Mouse (Mus musculus): ENCODE results near the gene Rab3il1. TPM values are rescaled to one million over a fixed set of nuclear protein-coding genes. Genes with fewer than 3 reads are reported as not detected.

Gene Rab3il1
- polyA plus RNA-seq, 1 experiment from 2014 or later, result 34.6 TPM

DNA sequence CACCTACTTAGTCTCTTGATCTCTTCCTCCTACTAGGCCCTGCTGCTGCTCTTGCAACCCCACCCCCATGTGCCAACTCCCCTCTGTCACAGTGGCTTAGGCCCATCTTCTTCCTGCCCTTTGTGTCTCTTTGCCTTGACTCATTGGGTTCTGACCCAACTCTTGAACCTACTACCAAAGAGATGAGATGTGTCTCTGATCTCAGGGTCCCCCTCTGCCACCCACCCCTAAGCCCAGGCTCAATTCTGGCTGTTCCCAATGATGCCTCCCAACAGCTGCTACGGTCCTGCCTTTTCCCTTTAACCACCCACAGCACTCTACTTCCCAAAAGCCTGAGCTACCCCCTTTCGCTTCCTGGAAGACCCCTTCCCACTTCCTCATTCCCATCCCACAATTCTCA, 20.5 kb downstream of the Rab3il1 start:
- H3K27me3 ChIP-seq (ENCODE audit: insufficient read depth, low read length), result no peaks in the 10 kb centered on the region
- H3K9ac ChIP-seq (replicated peaks; ENCODE audit: low read length), result no peak overlapping the region
- no peak for ATAC-seq (ENCODE audit: low FRiP score, low TSS enrichment)
- WGBS, result 63% methylated on average over 2 of the region's 2 CpGs
- no peak overlapping the region for H3K4me3 ChIP-seq (ENCODE audit: low read length)
- no peak overlapping the region for H3K27ac ChIP-seq (ENCODE audit: low read length)
- H3K4me2 ChIP-seq (replicated peaks; ENCODE audit: low read depth, low read length), result no peak overlapping the region
- H3K4me1 ChIP-seq (ENCODE audit: insufficient read depth, low read length), result peaks cover 59% of the 10 kb centered on the region
- no peaks in the 10 kb centered on the region for H3K9me3 ChIP-seq (ENCODE audit: low read length)
- no peaks in the 10 kb centered on the region for H3K36me3 ChIP-seq (ENCODE audit: insufficient read depth, low read length)

GRCm38 (mm10) chr19:10022414-10023303, 21.2 kb downstream of the Rab3il1 start:
- no peaks in the 10 kb centered on the region for H3K27me3 ChIP-seq (ENCODE audit: insufficient read depth, low read length)
- WGBS, result 67% methylated on average over 5 of the region's 5 CpGs
- H3K9me3 ChIP-seq (ENCODE audit: low read length), result no peaks in the 10 kb centered on the region
- H3K4me3 ChIP-seq (ENCODE audit: low read length), result no peak overlapping the region
- peaks cover 56% of the 10 kb centered on the region for H3K4me1 ChIP-seq (ENCODE audit: insufficient read depth, low read length)
- peak; percentile 14; the same call in 1 of the 2 replicates for ATAC-seq (ENCODE audit: low FRiP score, low TSS enrichment)
- no peak overlapping the region; the same call in 1 of the 2 replicates for H3K9ac ChIP-seq (replicated peaks; ENCODE audit: low read length)
- H3K27ac ChIP-seq (ENCODE audit: low read length), result peak overlapping the region; percentile 2
- H3K4me2 ChIP-seq (replicated peaks; ENCODE audit: low read depth, low read length), result no peak overlapping the region
- no peaks in the 10 kb centered on the region for H3K36me3 ChIP-seq (ENCODE audit: insufficient read depth, low read length)

DNA sequence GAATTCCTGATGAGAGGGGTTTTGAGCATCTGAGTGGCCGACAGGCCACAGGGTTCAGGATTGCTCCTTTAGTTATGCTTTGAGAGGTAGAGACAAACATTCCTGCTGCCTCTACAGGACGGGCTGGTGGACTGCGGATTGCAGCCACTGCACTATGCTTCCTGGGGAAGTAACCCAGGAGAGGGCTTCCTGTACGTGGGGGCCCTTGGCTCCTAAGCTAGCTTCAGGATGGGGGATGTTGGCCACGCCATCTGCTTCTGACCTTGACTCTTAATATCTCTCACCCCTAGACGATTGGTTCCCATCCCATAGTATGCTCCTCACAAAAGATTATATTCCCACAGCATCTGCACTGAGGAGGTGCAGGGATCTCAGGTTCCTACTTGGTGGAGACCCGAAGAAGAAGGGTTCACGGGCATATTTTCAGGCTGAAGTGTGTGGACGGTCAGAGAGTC, 21.9 kb downstream of the Rab3il1 start:
- H3K9ac ChIP-seq (replicated peaks; ENCODE audit: low read length), result no peak overlapping the region; the same call in 1 of the 2 replicates
- H3K27me3 ChIP-seq (ENCODE audit: insufficient read depth, low read length), result no peaks in the 10 kb centered on the region
- H3K9me3 ChIP-seq (ENCODE audit: low read length), result no peaks in the 10 kb centered on the region
- ATAC-seq (ENCODE audit: low FRiP score, low TSS enrichment), result peak; percentile 13; the same call in 1 of the 2 replicates
- no peak overlapping the region for H3K4me2 ChIP-seq (replicated peaks; ENCODE audit: low read depth, low read length)
- H3K4me3 ChIP-seq (ENCODE audit: low read length), result no peak overlapping the region
- peaks cover 52% of the 10 kb centered on the region for H3K4me1 ChIP-seq (ENCODE audit: insufficient read depth, low read length)
- 59% methylated on average over 9 of the region's 9 CpGs for WGBS
- peak overlapping the region; percentile 2 for H3K27ac ChIP-seq (ENCODE audit: low read length)
- H3K36me3 ChIP-seq (ENCODE audit: insufficient read depth, low read length), result no peaks in the 10 kb centered on the region; the same call in 1 of the 2 replicates

- Histone ChIP-seq H3K4me3 (ENCODE audit: low read length) (no peak overlapping the region), H3K27me3 (ENCODE audit: insufficient read depth, low read length) (no peaks in the 10 kb centered on the region), H3K9ac (replicated peaks; ENCODE audit: low read length) (0 out of 2 replicates have a peak overlapping the region, but pooled peaks have one; percentile 24), H3K27ac (ENCODE audit: low read length) (peak overlapping the region; percentile 85), H3K4me1 (ENCODE audit: insufficient read depth, low read length) (peaks cover 38% of the 10 kb centered on the region), H3K4me2 (replicated peaks; ENCODE audit: low read depth, low read length) (no peak overlapping the region), H3K9me3 (ENCODE audit: low read length) (no peaks in the 10 kb centered on the region), H3K36me3 (ENCODE audit: insufficient read depth, low read length) (no peaks in the 10 kb centered on the region; the same call in 1 of the 2 replicates)
- 22% methylated on average over 8 of the region's 8 CpGs for WGBS
- peak; percentile 36; the same call in 1 of the 2 replicates for ATAC-seq (ENCODE audit: low FRiP score, low TSS enrichment)
These were observed 23.9 kb downstream of the Rab3il1 start for GRCm38 (mm10) chr19:10025169-10025875.

- H3K4me3 ChIP-seq (ENCODE audit: low read length), result no peak overlapping the region
- ATAC-seq (ENCODE audit: low FRiP score, low TSS enrichment), result no peak
- H3K4me2 ChIP-seq (replicated peaks; ENCODE audit: low read depth, low read length), result no peak overlapping the region
- H3K27me3 ChIP-seq (ENCODE audit: insufficient read depth, low read length), result no peaks in the 10 kb centered on the region
- peaks cover 15% of the 10 kb centered on the region for H3K4me1 ChIP-seq (ENCODE audit: insufficient read depth, low read length)
- H3K36me3 ChIP-seq (ENCODE audit: insufficient read depth, low read length), result peaks cover 3% of the 10 kb centered on the region; the same call in 1 of the 2 replicates
- 89% methylated on average over 2 of the region's 2 CpGs for WGBS
- H3K9me3 ChIP-seq (ENCODE audit: low read length), result no peaks in the 10 kb centered on the region
- H3K27ac ChIP-seq (ENCODE audit: low read length), result no peak overlapping the region
- no peak overlapping the region for H3K9ac ChIP-seq (replicated peaks; ENCODE audit: low read length)
These were observed 28.3 kb downstream of the Rab3il1 start for GRCm38 (mm10) chr19:10029746-10030145.

- 0 out of 2 replicates have a peak, but pooled peaks have one; percentile 17 for ATAC-seq (ENCODE audit: low FRiP score, low TSS enrichment)
- no peak overlapping the region for H3K9ac ChIP-seq (replicated peaks; ENCODE audit: low read length)
- no peak overlapping the region for H3K4me3 ChIP-seq (ENCODE audit: low read length)
- no peaks in the 10 kb centered on the region for H3K9me3 ChIP-seq (ENCODE audit: low read length)
- no peak overlapping the region for H3K27ac ChIP-seq (ENCODE audit: low read length)
- whole genome bisulfite sequencing, result 45% methylated on average over 8 of the region's 8 CpGs
- peaks cover 3% of the 10 kb centered on the region; the same call in 1 of the 2 replicates for H3K36me3 ChIP-seq (ENCODE audit: insufficient read depth, low read length)
- H3K27me3 ChIP-seq (ENCODE audit: insufficient read depth, low read length), result no peaks in the 10 kb centered on the region
- no peak overlapping the region for H3K4me2 ChIP-seq (replicated peaks; ENCODE audit: low read depth, low read length)
- H3K4me1 ChIP-seq (ENCODE audit: insufficient read depth, low read length), result peaks cover 11% of the 10 kb centered on the region
These were observed 31.9 kb downstream of the Rab3il1 start for GRCm38 (mm10) chr19:10033211-10033973.

DNA sequence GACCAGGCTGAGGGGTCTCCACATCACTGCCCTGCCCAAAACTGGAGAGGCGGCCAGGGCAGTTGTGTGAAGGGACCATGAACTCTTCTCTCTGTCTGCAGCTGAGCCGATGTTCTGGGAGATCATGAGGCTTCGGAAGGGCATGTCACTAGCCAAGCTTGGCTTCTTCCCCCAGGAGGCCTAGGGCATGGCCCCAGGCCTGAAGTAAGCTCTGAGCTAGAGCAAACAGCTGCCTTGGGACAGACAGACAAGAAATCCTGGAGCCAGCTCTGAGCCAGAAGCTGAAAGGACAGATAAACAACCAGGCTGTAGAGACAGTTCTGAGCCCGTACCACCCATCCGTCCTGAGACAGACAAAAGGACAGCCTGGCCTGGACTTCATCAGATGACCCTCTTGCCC, 32.9 kb downstream of the Rab3il1 start:
- Histone ChIP-seq H3K4me3 (ENCODE audit: low read length) (no peak overlapping the region), H3K9ac (replicated peaks; ENCODE audit: low read length) (no peak overlapping the region), H3K36me3 (ENCODE audit: insufficient read depth, low read length) (0 out of 2 replicates have a peak, but pooled peaks cover 3% of the 10 kb centered on the region), H3K4me1 (ENCODE audit: insufficient read depth, low read length) (peaks cover 20% of the 10 kb centered on the region), H3K9me3 (ENCODE audit: low read length) (no peaks in the 10 kb centered on the region), H3K4me2 (replicated peaks; ENCODE audit: low read depth, low read length) (no peak overlapping the region), H3K27me3 (ENCODE audit: insufficient read depth, low read length) (no peaks in the 10 kb centered on the region), H3K27ac (ENCODE audit: low read length) (no peak overlapping the region)
- 86% methylated on average over 5 of the region's 5 CpGs for WGBS
- ATAC-seq (ENCODE audit: low FRiP score, low TSS enrichment), result no peak

GRCm38 (mm10) chr19:10034785-10035447, 33.4 kb downstream of the Rab3il1 start:
- no peak overlapping the region for H3K27ac ChIP-seq (ENCODE audit: low read length)
- peak; percentile 69 for ATAC-seq (ENCODE audit: low FRiP score, low TSS enrichment)
- H3K9me3 ChIP-seq (ENCODE audit: low read length), result no peaks in the 10 kb centered on the region
- 47% methylated on average over 8 of the region's 8 CpGs for WGBS
- H3K4me2 ChIP-seq (replicated peaks; ENCODE audit: low read depth, low read length), result no peak overlapping the region
- no peak overlapping the region for H3K9ac ChIP-seq (replicated peaks; ENCODE audit: low read length)
- peaks cover 23% of the 10 kb centered on the region for H3K4me1 ChIP-seq (ENCODE audit: insufficient read depth, low read length)
- H3K27me3 ChIP-seq (ENCODE audit: insufficient read depth, low read length), result no peaks in the 10 kb centered on the region; the same call in 1 of the 2 replicates
- no peak overlapping the region for H3K4me3 ChIP-seq (ENCODE audit: low read length)
- H3K36me3 ChIP-seq (ENCODE audit: insufficient read depth, low read length), result 0 out of 2 replicates have a peak, but pooled peaks cover 3% of the 10 kb centered on the region

DNA sequence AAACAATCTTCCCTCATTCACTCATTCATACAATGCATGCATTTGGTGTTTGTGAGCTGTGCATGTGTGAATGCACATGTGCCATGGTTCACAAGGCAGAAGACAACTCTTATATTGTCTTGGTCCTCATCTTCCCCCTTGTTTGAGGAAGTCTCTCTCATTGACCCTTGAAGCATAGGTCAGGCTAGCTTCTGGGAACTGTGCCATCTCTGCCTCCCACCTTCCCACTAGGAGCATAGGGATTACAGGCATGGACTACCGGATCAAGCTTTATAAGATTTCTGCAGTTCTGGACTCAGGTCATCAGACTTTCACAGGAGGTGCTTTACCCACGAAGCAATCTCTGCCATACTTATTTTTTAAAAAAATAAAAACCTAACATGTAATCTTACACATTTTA, 36.1 kb downstream of the Rab3il1 start:
- Histone ChIP-seq H3K9ac (replicated peaks; ENCODE audit: low read length) (no peak overlapping the region), H3K4me2 (replicated peaks; ENCODE audit: low read depth, low read length) (no peak overlapping the region), H3K36me3 (ENCODE audit: insufficient read depth, low read length) (no peaks in the 10 kb centered on the region), H3K27me3 (ENCODE audit: insufficient read depth, low read length) (no peaks in the 10 kb centered on the region; the same call in 1 of the 2 replicates), H3K4me1 (ENCODE audit: insufficient read depth, low read length) (peaks cover 35% of the 10 kb centered on the region), H3K9me3 (ENCODE audit: low read length) (no peaks in the 10 kb centered on the region), H3K4me3 (ENCODE audit: low read length) (no peak overlapping the region), H3K27ac (ENCODE audit: low read length) (no peak overlapping the region)
- no peak for ATAC-seq (ENCODE audit: low FRiP score, low TSS enrichment)
- 37% methylated on average over 2 of the region's 2 CpGs for WGBS
